Mouse (Mus musculus): Measurements from ENCODE around the gene Nfkbiz. TPM values are rescaled to one million over a fixed set of nuclear protein-coding genes. Genes with fewer than 3 reads are reported as not detected.
"Not testable (repeated sequence)": the region's sequence is repeated elsewhere in the genome, so short reads cannot be mapped to it uniquely, and the experiment has no call there.

The Nfkbiz gene
- 5.1 and 5.8 TPM in 2 replicates for polyA plus RNA-seq (2012; rRNA removed)

DNA sequence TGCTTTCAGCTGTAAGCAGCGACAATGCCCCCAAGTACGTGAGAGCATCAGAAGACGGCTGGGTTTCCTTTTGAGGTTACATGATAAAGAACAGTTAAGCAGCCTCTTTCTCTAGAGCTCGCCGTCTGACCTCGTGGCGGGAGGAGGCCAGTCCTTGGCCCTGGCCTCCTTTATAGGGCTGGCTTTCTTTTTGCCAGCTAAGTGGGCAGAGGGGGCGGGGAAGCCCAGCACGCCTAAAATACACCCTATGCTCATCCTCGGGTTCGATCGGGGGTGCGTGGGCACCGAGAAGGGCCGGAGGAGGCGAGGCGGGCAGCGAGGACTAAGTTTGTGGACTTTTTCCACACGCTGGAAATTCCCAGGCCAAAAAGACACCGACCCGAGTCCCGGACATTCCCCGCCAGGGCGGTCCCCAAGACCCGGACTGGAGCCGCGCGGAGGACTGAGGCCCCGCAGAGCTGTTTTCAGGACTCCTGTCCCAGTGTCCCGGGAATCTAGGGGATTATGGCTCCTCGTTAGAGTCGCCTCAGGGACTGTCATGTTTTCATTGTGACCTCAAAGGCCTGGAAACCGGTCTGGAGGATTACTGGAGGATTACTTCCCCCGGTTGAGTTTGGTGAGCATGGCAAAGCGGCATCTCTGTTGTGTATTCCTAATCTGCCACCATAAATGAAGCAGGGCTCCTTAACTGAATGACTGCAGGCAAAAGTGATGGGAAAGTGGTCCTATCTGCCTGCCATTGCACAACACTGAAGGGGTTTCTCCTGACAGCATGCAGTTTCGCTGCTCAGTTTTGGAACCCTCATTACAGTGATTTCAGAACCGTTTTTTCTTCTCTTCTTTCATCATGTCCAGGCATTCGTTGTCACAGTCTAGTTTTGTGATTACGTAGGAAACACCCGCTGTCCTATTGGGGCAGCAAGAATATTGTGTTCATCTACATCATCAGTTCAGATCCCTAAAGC, at the start of gene Nfkbiz:
Gene Nfkbiz, minus strand, starts transcription at position 390 of the 965 bp plus-strand sequence.
- under 1% methylated on average over 40 of the region's 40 CpGs for WGBS

GRCm38 (mm10) chr16:55887814-55888583, 49.3 kb upstream of the Nfkbiz start:
- 67% methylated on average over 7 of the region's 7 CpGs for WGBS
- TF ChIP-seq CTCF (IDR thresholded peaks at IDR 0.05; ENCODE audit: borderline replicate concordance, insufficient read depth, low read depth, low read length) (peak; percentile 36; the same call in 1 of the 2 replicates), POLR2A (IDR thresholded peaks at IDR 0.05; ENCODE audit: borderline replicate concordance, insufficient read depth, low read length) (no peak)

More for the DNA sequence above, at the start of gene Nfkbiz:
- no peaks in the 10 kb centered on the region for H3K4me1 ChIP-seq (ENCODE audit: control insufficient read depth, insufficient read depth, low read length)
- peak within 1 kb of the TSS; percentile 91 for H3K4me3 ChIP-seq (replicated peaks; ENCODE audit: insufficient read depth, low read depth, low read length)
- H3K27ac ChIP-seq (ENCODE audit: insufficient read depth, low read length): peak within 1 kb of the TSS; percentile 78
- H3K27me3 ChIP-seq (ENCODE audit: control insufficient read depth, insufficient read depth, low read length): no peaks in the 10 kb centered on the region
- TF ChIP-seq CTCF (IDR thresholded peaks at IDR 0.05; ENCODE audit: borderline replicate concordance, insufficient read depth, low read depth, low read length): no peak
- peak; percentile 28; the same call in 1 of the 2 replicates for TF ChIP-seq POLR2A (IDR thresholded peaks at IDR 0.05; ENCODE audit: borderline replicate concordance, insufficient read depth, low read length)
- DNase-seq: peak; percentile 89 to 92

GRCm38 (mm10) chr16:55884246-55884645, 45.5 kb upstream of the Nfkbiz start:
- no peak for TF ChIP-seq CTCF (IDR thresholded peaks at IDR 0.05; ENCODE audit: borderline replicate concordance, insufficient read depth, low read depth, low read length)
- TF ChIP-seq POLR2A (IDR thresholded peaks at IDR 0.05; ENCODE audit: borderline replicate concordance, insufficient read depth, low read length): no peak
- H3K27me3 ChIP-seq (ENCODE audit: control insufficient read depth, insufficient read depth, low read length): no peaks in the 10 kb centered on the region
- no peak overlapping the region for H3K4me3 ChIP-seq (replicated peaks; ENCODE audit: insufficient read depth, low read depth, low read length)
- 66% methylated on average over 11 of the region's 11 CpGs for WGBS
- no peak overlapping the region for H3K27ac ChIP-seq (ENCODE audit: insufficient read depth, low read length)
- DNase-seq: no peak
- no peaks in the 10 kb centered on the region for H3K4me1 ChIP-seq (ENCODE audit: control insufficient read depth, insufficient read depth, low read length)

More at GRCm38 (mm10) chr16:55887814-55888583, 49.3 kb upstream of the Nfkbiz start:
- H3K4me3 ChIP-seq (replicated peaks; ENCODE audit: insufficient read depth, low read depth, low read length): no peak overlapping the region
- no peak overlapping the region for H3K27ac ChIP-seq (ENCODE audit: insufficient read depth, low read length)
- DNase-seq: no peak
- no peaks in the 10 kb centered on the region for H3K4me1 ChIP-seq (ENCODE audit: control insufficient read depth, insufficient read depth, low read length)
- no peaks in the 10 kb centered on the region for H3K27me3 ChIP-seq (ENCODE audit: control insufficient read depth, insufficient read depth, low read length)

- 59% methylated on average over 6 of the region's 6 CpGs for WGBS
- no peak for DNase-seq
- H3K27ac ChIP-seq (ENCODE audit: insufficient read depth, low read length): no peak overlapping the region
Observed at GRCm38 (mm10) chr16:55876025-55876424, 37.3 kb upstream of the Nfkbiz start.

GRCm38 (mm10) chr16:55863832-55864231, 25.1 kb upstream of the Nfkbiz start:
- Histone ChIP-seq H3K27me3 (ENCODE audit: control insufficient read depth, insufficient read depth, low read length) (no peaks in the 10 kb centered on the region), H3K27ac (ENCODE audit: insufficient read depth, low read length) (no peak overlapping the region), H3K4me1 (ENCODE audit: control insufficient read depth, insufficient read depth, low read length) (no peaks in the 10 kb centered on the region), H3K4me3 (replicated peaks; ENCODE audit: insufficient read depth, low read depth, low read length) (no peak overlapping the region)
- no peak for TF ChIP-seq CTCF (IDR thresholded peaks at IDR 0.05; ENCODE audit: borderline replicate concordance, insufficient read depth, low read depth, low read length)
- no peak for TF ChIP-seq POLR2A (IDR thresholded peaks at IDR 0.05; ENCODE audit: borderline replicate concordance, insufficient read depth, low read length)
- DNase-seq: no peak
- 72% methylated on average over 4 of the region's 4 CpGs for WGBS

More at GRCm38 (mm10) chr16:55876025-55876424, 37.3 kb upstream of the Nfkbiz start:
- Histone ChIP-seq H3K4me3 (replicated peaks; ENCODE audit: insufficient read depth, low read depth, low read length) (no peak overlapping the region), H3K4me1 (ENCODE audit: control insufficient read depth, insufficient read depth, low read length) (no peaks in the 10 kb centered on the region), H3K27me3 (ENCODE audit: control insufficient read depth, insufficient read depth, low read length) (no peaks in the 10 kb centered on the region)
- TF ChIP-seq CTCF (IDR thresholded peaks at IDR 0.05; ENCODE audit: borderline replicate concordance, insufficient read depth, low read depth, low read length) (no peak), POLR2A (IDR thresholded peaks at IDR 0.05; ENCODE audit: borderline replicate concordance, insufficient read depth, low read length) (no peak)

GRCm38 (mm10) chr16:55863149-55863815, 24.6 kb upstream of the Nfkbiz start:
- H3K4me1 ChIP-seq (ENCODE audit: control insufficient read depth, insufficient read depth, low read length): no peaks in the 10 kb centered on the region
- no peaks in the 10 kb centered on the region for H3K27me3 ChIP-seq (ENCODE audit: control insufficient read depth, insufficient read depth, low read length)
- peak; percentile 58 to 72 for DNase-seq
- H3K4me3 ChIP-seq (replicated peaks; ENCODE audit: insufficient read depth, low read depth, low read length): no peak overlapping the region
- WGBS: 18% methylated on average over 7 of the region's 7 CpGs
- TF ChIP-seq POLR2A (IDR thresholded peaks at IDR 0.05; ENCODE audit: borderline replicate concordance, insufficient read depth, low read length) (no peak), CTCF (IDR thresholded peaks at IDR 0.05; ENCODE audit: borderline replicate concordance, insufficient read depth, low read depth, low read length) (peak; percentile 91)
- H3K27ac ChIP-seq (ENCODE audit: insufficient read depth, low read length): no peak overlapping the region

GRCm38 (mm10) chr16:55861104-55861503, 22.4 kb upstream of the Nfkbiz start:
- Histone ChIP-seq H3K4me1 (ENCODE audit: control insufficient read depth, insufficient read depth, low read length) (no peaks in the 10 kb centered on the region), H3K27ac (ENCODE audit: insufficient read depth, low read length) (no peak overlapping the region), H3K27me3 (ENCODE audit: control insufficient read depth, insufficient read depth, low read length) (no peaks in the 10 kb centered on the region), H3K4me3 (replicated peaks; ENCODE audit: insufficient read depth, low read depth, low read length) (no peak overlapping the region)
- WGBS: 48% methylated on average over 3 of the region's 3 CpGs
- no peak for TF ChIP-seq POLR2A (IDR thresholded peaks at IDR 0.05; ENCODE audit: borderline replicate concordance, insufficient read depth, low read length)
- no peak for TF ChIP-seq CTCF (IDR thresholded peaks at IDR 0.05; ENCODE audit: borderline replicate concordance, insufficient read depth, low read depth, low read length)
- no peak for DNase-seq

DNA sequence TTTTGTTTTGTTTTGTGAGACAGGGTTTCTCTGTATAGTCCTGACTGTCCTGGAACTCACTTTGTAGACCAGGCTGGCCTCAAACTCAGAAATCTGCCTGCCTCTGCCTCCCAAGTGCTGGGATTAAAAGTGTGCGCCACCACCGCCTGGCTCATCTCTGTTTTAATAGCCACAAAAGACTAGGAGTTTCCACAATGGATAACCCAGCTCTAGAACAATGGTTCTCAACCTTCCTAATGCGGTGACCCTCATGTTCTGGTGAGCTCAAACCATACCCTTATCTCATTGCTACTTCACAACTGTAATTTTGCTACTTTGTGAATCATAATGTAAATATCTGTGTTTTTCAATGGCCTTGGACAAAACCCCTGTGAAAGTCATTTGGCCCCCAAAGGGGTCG, 20.7 kb upstream of the Nfkbiz start:
- H3K27ac ChIP-seq (ENCODE audit: insufficient read depth, low read length); H3K27me3 ChIP-seq (ENCODE audit: control insufficient read depth, insufficient read depth, low read length); DNase-seq; H3K4me1 ChIP-seq (ENCODE audit: control insufficient read depth, insufficient read depth, low read length); H3K4me3 ChIP-seq (replicated peaks; ENCODE audit: insufficient read depth, low read depth, low read length): not testable (repeated sequence)
- 95% methylated on average over 4 of the region's 4 CpGs for WGBS

All from cerebellum, adult 2 months (tissue).